Mouse (Mus musculus) brain, embryonic 14.5 days (tissue): ENCODE measurements around the gene Hoxd8. TPM values are rescaled to one million over a fixed set of nuclear protein-coding genes. Genes with fewer than 3 reads are reported as not detected.

ENCODE experiments used
- DNase-seq: peaks from one replicate; pipeline ENCODE4 v3.0.0-alpha.2; 2011; ENCODE audit warnings: low read depth
- CTCF ChIP-seq: fragments of 200-500 bp; IDR thresholded peaks from 2 replicates; pipeline ENCODE4 v1.5.1; 2012; ENCODE audit warnings: inconsistent platforms, mild to moderate bottlenecking, moderate library complexity, borderline replicate concordance; ENCODE audit not compliant: insufficient read depth, insufficient read length; ENCODE audit errors: extremely low read depth
- POLR2A ChIP-seq: fragments of 200-500 bp; IDR thresholded peaks from 2 replicates; pipeline ENCODE4 v1.6.1; 2012; ENCODE audit warnings: mild to moderate bottlenecking, inconsistent platforms, borderline replicate concordance; ENCODE audit not compliant: poor library complexity, insufficient read depth, insufficient read length, severe bottlenecking; ENCODE audit errors: extremely low read depth
- polyA plus RNA-seq: library from polyadenylated mRNA; depleted of rRNA; stranded (reverse); fragments of >200 nt; gene quantifications from 2 replicates; pipeline ENCODE4 v1.2.3, GENCODE M21; 2012

Hoxd8 gene
- polyA plus RNA-seq, 1 experiment = 1.6 TPM

DNA sequence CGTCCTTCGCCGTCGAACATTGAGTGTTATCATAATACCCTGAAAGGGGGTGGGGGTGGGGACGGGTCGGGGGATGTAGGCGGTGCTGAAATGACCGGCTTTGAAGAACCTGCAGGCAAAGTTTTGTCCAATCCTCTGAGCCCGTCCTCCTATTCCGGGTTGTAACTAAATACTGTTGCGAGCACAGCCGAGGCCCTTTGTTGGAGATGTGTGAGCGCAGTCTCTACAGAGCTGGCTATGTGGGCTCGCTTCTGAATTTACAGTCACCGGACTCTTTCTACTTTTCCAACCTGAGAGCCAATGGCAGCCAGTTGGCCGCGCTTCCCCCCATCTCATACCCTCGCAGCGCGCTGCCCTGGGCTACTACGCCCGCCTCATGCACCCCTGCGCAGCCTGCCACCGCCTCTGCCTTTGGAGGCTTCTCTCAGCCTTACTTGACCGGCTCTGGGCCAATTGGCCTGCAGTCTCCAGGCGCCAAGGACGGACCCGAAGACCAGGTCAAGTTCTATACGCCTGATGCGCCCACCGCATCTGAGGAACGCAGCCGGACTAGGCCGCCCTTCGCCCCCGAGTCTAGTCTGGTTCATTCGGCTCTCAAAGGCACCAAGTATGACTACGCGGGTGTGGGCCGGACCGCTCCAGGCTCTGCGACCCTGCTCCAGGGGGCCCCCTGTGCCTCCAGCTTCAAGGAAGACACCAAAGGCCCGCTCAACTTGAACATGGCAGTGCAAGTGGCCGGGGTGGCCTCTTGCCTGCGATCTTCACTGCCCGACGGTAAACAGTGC lies 29.3 kb upstream of the Hoxd8 start, which contains the start of gene Hoxd12:
Gene Hoxd12 (plus strand): TSS at position 133 of the 785 bp plus-strand sequence.
- TF ChIP-seq POLR2A (no peak), CTCF (no peak)
- DNase-seq = no peak

DNA sequence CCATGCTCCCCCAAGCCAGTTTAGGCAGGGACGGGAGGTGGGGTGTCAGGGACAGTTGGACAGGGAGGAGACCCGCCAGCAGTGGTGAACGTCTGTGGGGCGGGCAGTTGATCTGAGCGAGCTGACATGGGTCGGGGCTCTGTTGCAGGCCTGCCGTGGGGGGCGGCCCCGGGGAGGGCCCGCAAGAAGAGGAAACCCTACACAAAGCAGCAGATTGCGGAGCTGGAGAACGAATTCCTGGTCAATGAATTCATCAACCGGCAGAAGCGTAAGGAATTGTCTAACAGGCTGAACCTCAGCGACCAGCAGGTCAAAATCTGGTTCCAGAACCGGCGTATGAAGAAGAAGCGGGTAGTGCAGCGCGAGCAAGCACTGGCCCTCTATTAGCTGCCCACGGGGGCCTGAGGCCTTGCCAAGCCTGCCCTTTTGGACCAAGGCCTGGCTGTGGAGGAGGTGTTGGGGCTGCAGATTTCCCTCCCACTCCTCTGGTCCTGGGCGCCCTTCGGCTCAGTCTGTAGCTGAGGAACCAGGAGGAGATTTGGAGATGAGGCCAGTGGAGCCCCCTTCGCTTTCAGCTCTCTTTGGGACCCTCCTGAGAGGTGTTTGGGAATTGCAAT lies 28.6 kb upstream of the Hoxd8 start:
- no peak for DNase-seq

DNA sequence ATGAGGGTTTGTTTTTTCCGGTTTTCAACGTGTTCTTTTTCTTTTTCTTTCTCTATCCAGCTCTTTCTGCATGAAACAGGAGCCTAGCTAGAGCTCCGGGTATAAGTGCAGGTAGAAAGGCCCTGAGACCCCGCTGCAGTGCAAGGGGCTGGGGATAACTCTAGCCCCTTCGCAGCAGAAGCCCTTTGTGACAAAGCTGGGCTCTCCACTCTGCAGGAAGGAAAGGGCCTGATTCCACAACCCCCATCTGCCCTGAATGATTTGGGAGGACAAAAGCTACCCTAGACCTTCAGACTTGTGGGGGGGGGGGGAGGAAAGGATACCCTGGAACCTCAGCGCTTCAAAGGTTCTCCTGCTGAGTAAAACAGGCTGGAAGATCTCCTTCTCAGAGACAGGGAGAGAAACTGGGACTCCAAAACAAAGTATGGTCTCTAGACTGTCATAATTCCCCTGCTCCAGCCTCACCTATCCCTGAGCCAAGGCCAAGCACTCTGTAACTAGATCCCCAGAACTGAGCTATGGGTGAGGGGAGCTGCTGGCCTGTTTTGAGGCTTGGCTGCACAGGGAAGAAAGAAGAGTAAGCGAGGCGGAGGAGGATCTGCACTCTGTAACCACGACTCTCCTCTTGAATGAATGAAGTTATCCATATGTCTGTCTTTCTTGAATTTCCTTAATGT lies 27.9 kb upstream of the Hoxd8 start:
- DNase-seq = no peak
- no peak for TF ChIP-seq CTCF
- TF ChIP-seq POLR2A = no peak

More for the DNA sequence above, 28.6 kb upstream of the Hoxd8 start:
- no peak for TF ChIP-seq POLR2A
- no peak for TF ChIP-seq CTCF

- no peak for DNase-seq
- TF ChIP-seq POLR2A (no peak), CTCF (no peak)
These were observed 27.3 kb upstream of the Hoxd8 start for GRCm38 (mm10) chr2:74677106-74677505.

DNA sequence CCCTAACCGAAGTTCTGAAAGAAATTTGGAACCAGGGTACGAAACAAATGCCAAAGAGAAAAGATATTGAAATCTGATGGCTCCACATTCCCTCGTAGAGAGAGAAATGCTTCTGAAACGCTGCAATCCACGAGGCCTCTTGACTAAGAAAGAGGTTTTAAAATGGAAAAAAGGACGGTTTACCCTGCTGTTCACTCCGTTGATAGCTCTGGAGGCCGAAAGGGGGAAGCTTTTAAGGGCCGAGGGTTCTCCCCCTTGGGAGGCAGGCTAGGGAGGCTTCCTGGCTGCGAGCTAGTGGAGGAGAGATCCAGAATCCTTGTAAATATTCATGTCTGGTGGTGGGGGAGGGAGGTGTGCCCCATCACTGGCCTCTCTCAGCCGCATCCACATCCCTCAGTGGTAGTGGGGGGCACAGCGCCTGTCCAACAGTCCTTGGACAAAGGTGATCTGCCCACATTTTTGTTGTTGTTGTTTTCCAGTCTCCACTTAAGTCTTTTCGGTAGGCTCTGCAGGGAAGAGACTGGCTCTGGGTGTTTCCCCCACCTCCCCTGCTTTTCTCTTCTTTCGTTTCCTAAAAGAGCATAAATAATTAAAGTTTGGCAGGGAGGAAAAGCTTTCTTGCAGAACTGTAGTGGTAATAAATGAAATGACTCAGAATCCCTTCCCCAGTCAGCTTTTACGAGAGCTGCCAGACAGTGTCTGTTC lies 25.4 kb upstream of the Hoxd8 start, which contains the start of gene Hoxd11:
Gene Hoxd11 (plus strand): TSS at position 667 of the 705 bp plus-strand sequence.
- no peak for DNase-seq
- TF ChIP-seq POLR2A (no peak), CTCF (no peak)

GRCm38 (mm10) chr2:74679596-74679971 lies 24.8 kb upstream of the Hoxd8 start:
- no peak for DNase-seq
- TF ChIP-seq POLR2A (no peak), CTCF (no peak)

DNA sequence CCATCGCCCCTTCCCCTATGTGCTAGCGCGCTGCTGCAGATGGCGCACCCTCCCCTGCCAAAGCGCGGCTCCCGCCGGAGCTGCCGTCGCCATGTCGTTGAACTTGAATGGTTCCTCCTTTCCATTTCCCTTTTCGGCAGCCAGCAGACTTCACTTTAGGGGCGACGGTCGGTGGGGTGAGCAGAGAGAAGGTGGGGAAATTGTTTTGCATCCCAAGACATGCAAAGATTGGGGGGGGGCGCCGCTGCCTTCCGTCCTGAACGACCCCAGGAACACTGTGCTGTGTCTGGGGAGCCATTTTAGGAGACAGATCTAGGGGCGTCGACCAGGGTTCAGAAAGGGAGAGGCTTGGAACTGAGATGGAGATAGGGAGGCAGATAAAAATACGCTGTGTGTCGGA lies 24.4 kb upstream of the Hoxd8 start:
- DNase-seq = no peak
- TF ChIP-seq CTCF = no peak
- TF ChIP-seq POLR2A = no peak

GRCm38 (mm10) chr2:74680561-74681398 lies 23.6 kb upstream of the Hoxd8 start:
- DNase-seq = no peak

GRCm38 (mm10) chr2:74681594-74682531 lies 22.6 kb upstream of the Hoxd8 start:
- DNase-seq = no peak

More at GRCm38 (mm10) chr2:74680561-74681398, 23.6 kb upstream of the Hoxd8 start:
- TF ChIP-seq POLR2A = no peak
- TF ChIP-seq CTCF = no peak

DNA sequence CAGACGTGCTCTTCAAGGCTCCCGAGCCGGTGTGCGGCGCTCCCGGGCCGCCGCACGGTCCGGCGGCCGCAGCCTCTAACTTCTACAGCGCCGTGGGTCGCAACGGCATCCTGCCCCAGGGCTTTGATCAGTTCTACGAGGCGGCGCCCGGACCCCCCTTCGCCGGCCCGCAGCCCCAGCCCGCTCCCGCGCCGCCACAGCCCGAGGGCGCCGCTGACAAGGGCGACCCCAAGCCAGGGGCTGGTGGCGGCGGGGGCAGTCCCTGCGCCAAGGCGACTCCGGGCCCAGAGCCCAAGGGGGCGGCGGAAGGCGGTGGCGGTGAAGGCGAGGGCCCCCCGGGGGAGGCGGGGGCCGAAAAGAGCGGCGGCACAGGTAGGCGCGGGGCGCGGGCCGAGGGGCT lies 21.6 kb upstream of the Hoxd8 start:
- no peak for TF ChIP-seq CTCF
- DNase-seq = no peak

More at GRCm38 (mm10) chr2:74681594-74682531, 22.6 kb upstream of the Hoxd8 start:
- TF ChIP-seq POLR2A (no peak), CTCF (no peak)

DNA sequence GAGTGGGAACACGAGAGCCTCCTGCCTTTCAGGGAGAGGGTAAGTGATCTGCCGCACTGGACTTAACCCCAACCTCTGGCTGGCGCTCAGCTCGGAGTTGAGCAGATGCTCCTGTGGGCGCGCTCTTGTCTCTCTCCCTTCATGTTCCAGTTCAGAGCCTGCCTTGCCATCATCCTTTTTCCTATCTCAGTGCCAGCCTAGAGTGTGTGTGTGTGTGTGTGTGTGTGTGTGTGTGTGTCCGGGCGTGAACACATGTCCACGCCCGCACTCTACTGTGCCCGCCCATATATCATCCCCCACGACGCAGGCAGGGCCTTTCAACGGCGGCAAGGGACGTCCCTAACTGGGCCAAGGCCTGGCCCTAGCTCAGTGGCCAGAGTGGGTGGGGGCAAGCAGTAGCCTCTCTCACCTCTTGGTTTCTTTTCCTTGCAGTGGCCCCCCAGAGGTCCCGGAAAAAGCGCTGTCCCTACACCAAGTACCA lies 20.9 kb upstream of the Hoxd8 start:
- no peak for DNase-seq
- TF ChIP-seq POLR2A (no peak), CTCF (no peak)
